Mouse (Mus musculus): ENCODE data around the gene Ppp1r8. TPM values are rescaled to one million over a fixed set of nuclear protein-coding genes. Genes with fewer than 3 reads are reported as not detected.
"Not testable (repeated sequence)": the region's sequence is repeated elsewhere in the genome, so short reads cannot be mapped to it uniquely, and the experiment has no call there.

Gene Ppp1r8
- polyA plus RNA-seq, 1 experiment from 2014 or later: 61.3 TPM

DNA sequence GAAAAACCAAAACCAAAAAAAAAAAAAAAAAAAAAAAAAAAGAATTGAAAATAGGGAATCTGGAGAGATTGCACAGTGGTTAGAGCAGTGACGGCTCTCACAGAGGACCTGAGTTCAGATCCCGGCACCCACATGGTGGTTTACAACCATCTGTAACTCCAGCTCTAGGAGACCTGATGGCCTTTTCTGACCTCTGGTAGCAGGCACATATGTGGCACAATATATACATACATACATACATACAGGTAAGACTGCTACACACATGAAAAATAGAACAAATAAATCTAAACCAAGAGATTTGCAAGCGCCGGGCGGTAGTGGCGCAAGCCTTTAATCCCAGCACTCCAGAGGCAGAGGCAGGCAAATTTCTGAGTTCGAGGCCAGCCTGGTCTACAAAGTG, 39.1 kb downstream of the Ppp1r8 start:
- no peak overlapping the region for H3K4me2 ChIP-seq (ENCODE audit: low read depth, low read length)
- no peaks in the 10 kb centered on the region for H3K4me1 ChIP-seq (ENCODE audit: control insufficient read depth, insufficient read depth, low read length)
- 94% methylated on average over 7 of the region's 7 CpGs for WGBS
- no peak overlapping the region for H3K4me3 ChIP-seq (ENCODE audit: low read depth, low read length)
- H3K27ac ChIP-seq (replicated peaks; ENCODE audit: low read depth, low read length): no peak overlapping the region
- H3K27me3 ChIP-seq (replicated peaks; ENCODE audit: control insufficient read depth, insufficient read depth, low read length): no peaks in the 10 kb centered on the region
- no peak for DNase-seq (ENCODE audit: low spot score)
- H3K36me3 ChIP-seq (ENCODE audit: control insufficient read depth, insufficient read depth, low read length): no peaks in the 10 kb centered on the region
- no peaks in the 10 kb centered on the region for H3K9me3 ChIP-seq (ENCODE audit: control insufficient read depth, low read length)
- no peak for ATAC-seq (ENCODE audit: low read depth)
- no peak overlapping the region for H3K9ac ChIP-seq (ENCODE audit: low read depth, low read length)

DNA sequence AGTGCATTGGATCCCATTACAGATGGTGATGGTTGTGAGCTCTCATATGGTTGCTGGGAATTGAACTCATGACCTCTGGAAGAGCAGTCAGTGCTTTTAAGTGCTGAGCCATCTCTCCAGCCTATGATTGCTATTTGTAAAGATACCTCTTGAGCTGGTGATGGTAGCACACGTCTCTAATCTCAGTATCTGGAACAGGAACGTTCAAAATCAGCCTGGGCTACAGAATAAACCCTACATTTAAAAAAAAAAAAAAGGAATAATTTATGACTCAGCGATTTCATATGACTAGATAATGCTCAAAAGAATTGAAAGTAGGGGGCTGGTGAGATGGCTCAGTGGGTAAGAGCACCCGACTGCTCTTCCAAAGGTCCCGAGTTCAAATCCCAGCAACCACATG, 39.8 kb downstream of the Ppp1r8 start:
- Histone ChIP-seq H3K27me3 (replicated peaks; ENCODE audit: control insufficient read depth, insufficient read depth, low read length) (no peaks in the 10 kb centered on the region), H3K27ac (replicated peaks; ENCODE audit: low read depth, low read length) (no peak overlapping the region), H3K4me3 (ENCODE audit: low read depth, low read length) (no peak overlapping the region), H3K9me3 (ENCODE audit: control insufficient read depth, low read length) (no peaks in the 10 kb centered on the region), H3K4me2 (ENCODE audit: low read depth, low read length) (no peak overlapping the region), H3K4me1 (ENCODE audit: control insufficient read depth, insufficient read depth, low read length) (no peaks in the 10 kb centered on the region), H3K36me3 (ENCODE audit: control insufficient read depth, insufficient read depth, low read length) (no peaks in the 10 kb centered on the region), H3K9ac (ENCODE audit: low read depth, low read length) (no peak overlapping the region)
- ATAC-seq (ENCODE audit: low read depth): no peak
- 92% methylated on average over 5 of the region's 5 CpGs for WGBS
- no peak for DNase-seq (ENCODE audit: low spot score)

DNA sequence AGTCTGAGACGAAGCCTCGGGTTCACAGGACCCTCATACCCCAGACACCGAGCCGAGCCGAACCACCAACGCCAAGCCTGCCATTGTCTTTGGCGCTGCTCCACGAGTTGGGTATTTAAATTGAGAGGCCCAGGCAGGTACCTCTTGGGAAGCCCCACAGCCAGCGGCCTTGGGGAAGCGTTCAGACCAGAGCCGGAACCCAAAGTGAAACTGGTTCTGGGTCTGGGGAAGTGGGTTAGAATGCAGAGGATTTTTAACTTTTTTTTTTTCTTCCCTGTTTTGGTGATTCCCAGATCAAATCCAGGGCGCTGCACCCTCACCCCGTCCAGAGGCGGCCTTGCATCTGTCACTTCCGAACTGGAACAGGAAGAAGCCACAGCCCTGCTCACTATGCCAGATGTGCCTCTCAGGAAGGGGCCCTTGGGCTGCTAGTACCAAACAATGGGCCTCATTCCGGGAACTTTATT, 40.8 kb downstream of the Ppp1r8 start:
- H3K36me3 ChIP-seq (ENCODE audit: control insufficient read depth, insufficient read depth, low read length): no peaks in the 10 kb centered on the region
- WGBS: 55% methylated on average over 16 of the region's 16 CpGs
- H3K9ac ChIP-seq (ENCODE audit: low read depth, low read length): no peak overlapping the region
- H3K4me1 ChIP-seq (ENCODE audit: control insufficient read depth, insufficient read depth, low read length): no peaks in the 10 kb centered on the region
- no peaks in the 10 kb centered on the region for H3K9me3 ChIP-seq (ENCODE audit: control insufficient read depth, low read length)
- H3K27me3 ChIP-seq (replicated peaks; ENCODE audit: control insufficient read depth, insufficient read depth, low read length): no peaks in the 10 kb centered on the region
- ATAC-seq (ENCODE audit: low read depth) (no peak), DNase-seq (ENCODE audit: low spot score) (peak; percentile 43)
- no peak overlapping the region for H3K4me3 ChIP-seq (ENCODE audit: low read depth, low read length)
- H3K27ac ChIP-seq (replicated peaks; ENCODE audit: low read depth, low read length): no peak overlapping the region
- H3K4me2 ChIP-seq (ENCODE audit: low read depth, low read length): no peak overlapping the region

DNA sequence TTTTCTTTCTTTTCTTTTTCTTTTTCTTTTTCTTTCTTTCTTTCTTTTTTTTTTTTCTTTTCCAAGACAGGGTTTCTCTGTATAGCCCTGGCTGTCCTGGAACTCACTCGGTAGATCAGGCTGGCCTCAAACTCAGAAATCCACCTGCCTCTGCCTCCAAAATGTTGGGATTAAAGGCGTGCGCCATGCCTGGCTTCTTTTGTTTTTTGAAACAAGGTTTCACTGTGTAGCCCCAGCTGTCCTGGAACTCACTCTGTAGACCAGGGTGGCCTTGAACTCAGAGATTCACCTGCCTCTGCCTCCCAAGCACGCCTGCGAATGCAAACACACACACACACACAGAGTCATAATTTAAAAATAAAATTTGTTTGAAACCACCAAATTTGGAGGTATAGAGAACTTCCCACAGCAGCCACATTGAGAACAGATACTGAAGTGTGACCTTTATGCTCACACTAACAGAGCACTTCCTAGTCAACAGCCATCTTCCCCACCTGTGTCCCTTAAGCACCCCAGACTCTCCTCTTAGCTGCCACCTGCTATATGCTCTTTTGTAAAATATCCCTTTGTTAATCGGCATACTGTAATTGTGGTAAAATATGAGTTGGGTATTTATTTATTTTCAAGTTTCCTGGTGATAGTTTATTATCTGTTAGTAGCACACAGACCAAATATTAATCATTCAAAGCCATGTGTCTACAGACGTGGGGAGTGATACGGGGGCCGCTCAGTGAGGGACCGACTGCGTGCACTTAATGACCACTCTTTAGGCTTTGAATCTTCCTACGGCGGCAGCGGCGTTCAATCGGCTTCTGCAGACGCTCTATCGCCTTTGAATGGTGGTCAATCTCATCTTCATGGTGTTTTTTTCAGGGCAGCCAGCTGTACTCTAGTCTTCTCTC, 41.5 kb downstream of the Ppp1r8 start:
- DNase-seq (ENCODE audit: low spot score): no peak
- Histone ChIP-seq H3K27ac (replicated peaks; ENCODE audit: low read depth, low read length) (no peak overlapping the region), H3K36me3 (ENCODE audit: control insufficient read depth, insufficient read depth, low read length) (no peaks in the 10 kb centered on the region), H3K9ac (ENCODE audit: low read depth, low read length) (no peak overlapping the region), H3K4me3 (ENCODE audit: low read depth, low read length) (no peak overlapping the region), H3K27me3 (replicated peaks; ENCODE audit: control insufficient read depth, insufficient read depth, low read length) (peaks cover 4% of the 10 kb centered on the region), H3K4me2 (ENCODE audit: low read depth, low read length) (no peak overlapping the region), H3K9me3 (ENCODE audit: control insufficient read depth, low read length) (no peaks in the 10 kb centered on the region), H3K4me1 (ENCODE audit: control insufficient read depth, insufficient read depth, low read length) (no peaks in the 10 kb centered on the region)
- no peak for ATAC-seq (ENCODE audit: low read depth)
- 87% methylated on average over 18 of the region's 18 CpGs for WGBS

DNA sequence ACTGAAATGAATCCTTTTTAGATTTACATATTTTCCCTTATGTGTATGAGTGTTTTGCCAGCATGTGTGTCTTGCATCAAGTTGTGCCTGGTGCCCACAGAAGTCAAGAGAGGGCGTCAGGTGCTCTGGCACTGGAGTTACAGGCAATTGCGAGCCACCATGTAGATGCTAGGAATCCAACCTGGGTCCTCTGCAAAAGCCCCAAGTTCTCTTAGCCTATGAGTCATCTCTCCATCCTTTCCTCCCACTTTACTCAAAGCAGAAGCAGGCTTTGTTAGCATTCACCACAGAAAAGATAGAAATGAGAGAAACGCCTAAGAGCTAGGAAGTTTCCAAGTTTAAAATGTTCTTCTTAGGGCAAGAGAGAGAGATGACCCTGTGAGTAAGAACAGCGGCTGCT, 43.1 kb downstream of the Ppp1r8 start:
- Histone ChIP-seq H3K4me1 (ENCODE audit: control insufficient read depth, insufficient read depth, low read length) (no peaks in the 10 kb centered on the region), H3K27me3 (replicated peaks; ENCODE audit: control insufficient read depth, insufficient read depth, low read length) (peaks cover 19% of the 10 kb centered on the region), H3K9me3 (ENCODE audit: control insufficient read depth, low read length) (no peaks in the 10 kb centered on the region), H3K4me3 (ENCODE audit: low read depth, low read length) (no peak overlapping the region), H3K9ac (ENCODE audit: low read depth, low read length) (no peak overlapping the region), H3K27ac (replicated peaks; ENCODE audit: low read depth, low read length) (no peak overlapping the region), H3K36me3 (ENCODE audit: control insufficient read depth, insufficient read depth, low read length) (no peaks in the 10 kb centered on the region), H3K4me2 (ENCODE audit: low read depth, low read length) (no peak overlapping the region)
- no peak for ATAC-seq (ENCODE audit: low read depth)
- 94% methylated on average over 4 of the region's 4 CpGs for WGBS
- DNase-seq (ENCODE audit: low spot score): no peak

DNA sequence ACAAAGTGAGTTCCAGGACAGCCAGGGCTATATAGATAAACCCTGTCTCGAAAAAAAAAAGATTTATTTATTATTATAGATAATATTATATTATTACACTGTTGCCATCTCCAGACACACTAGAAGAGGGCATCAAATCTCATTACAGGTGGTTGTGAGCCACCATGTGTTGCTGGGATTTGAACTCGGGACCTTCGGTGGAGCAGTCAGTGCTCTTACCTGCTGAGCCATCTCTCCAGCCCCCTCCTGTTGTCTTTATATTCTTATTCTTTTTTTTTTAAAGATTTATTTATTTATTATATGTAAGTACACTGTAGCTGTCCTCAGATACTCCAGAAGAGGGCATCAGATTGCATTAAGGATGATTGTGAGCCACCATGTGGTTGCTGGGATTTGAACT, 44.3 kb downstream of the Ppp1r8 start:
- not testable (repeated sequence) for DNase-seq (ENCODE audit: low spot score); H3K27ac ChIP-seq (replicated peaks; ENCODE audit: low read depth, low read length); H3K9ac ChIP-seq (ENCODE audit: low read depth, low read length); H3K4me2 ChIP-seq (ENCODE audit: low read depth, low read length); ATAC-seq (ENCODE audit: low read depth); H3K36me3 ChIP-seq (ENCODE audit: control insufficient read depth, insufficient read depth, low read length); H3K9me3 ChIP-seq (ENCODE audit: control insufficient read depth, low read length); H3K4me3 ChIP-seq (ENCODE audit: low read depth, low read length); H3K4me1 ChIP-seq (ENCODE audit: control insufficient read depth, insufficient read depth, low read length)
- WGBS: 78% methylated on average over 3 of the region's 3 CpGs
- H3K27me3 ChIP-seq (replicated peaks; ENCODE audit: control insufficient read depth, insufficient read depth, low read length): peaks cover 23% of the 10 kb centered on the region

DNA sequence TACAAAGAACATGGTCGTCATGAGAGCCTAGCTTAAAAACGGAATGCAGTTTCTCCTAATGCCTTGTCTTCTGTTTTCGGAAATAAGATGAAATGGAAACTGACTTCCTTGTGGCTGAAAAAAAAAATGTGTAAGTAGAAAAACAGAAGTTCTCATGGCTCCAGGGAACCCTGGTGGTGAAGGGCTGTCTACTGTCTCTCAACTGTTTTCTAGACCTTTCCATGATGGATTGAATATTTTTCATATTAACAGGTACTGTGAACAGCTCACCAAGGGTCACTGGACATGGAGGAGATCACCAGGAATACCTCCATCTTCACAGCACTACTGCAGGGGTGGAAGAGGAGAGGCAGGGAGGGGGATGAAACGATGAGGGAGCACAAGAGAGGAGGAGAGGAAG, 44.9 kb downstream of the Ppp1r8 start:
- ATAC-seq (ENCODE audit: low read depth): no peak
- DNase-seq (ENCODE audit: low spot score): no peak
- H3K4me3 ChIP-seq (ENCODE audit: low read depth, low read length): no peak overlapping the region
- WGBS: 62% methylated on average over 4 of the region's 4 CpGs
- no peaks in the 10 kb centered on the region for H3K9me3 ChIP-seq (ENCODE audit: control insufficient read depth, low read length)
- no peak overlapping the region for H3K4me2 ChIP-seq (ENCODE audit: low read depth, low read length)
- no peak overlapping the region for H3K9ac ChIP-seq (ENCODE audit: low read depth, low read length)
- no peak overlapping the region for H3K27ac ChIP-seq (replicated peaks; ENCODE audit: low read depth, low read length)
- H3K4me1 ChIP-seq (ENCODE audit: control insufficient read depth, insufficient read depth, low read length): no peaks in the 10 kb centered on the region
- no peaks in the 10 kb centered on the region for H3K36me3 ChIP-seq (ENCODE audit: control insufficient read depth, insufficient read depth, low read length)
- peaks cover 23% of the 10 kb centered on the region for H3K27me3 ChIP-seq (replicated peaks; ENCODE audit: control insufficient read depth, insufficient read depth, low read length)

DNA sequence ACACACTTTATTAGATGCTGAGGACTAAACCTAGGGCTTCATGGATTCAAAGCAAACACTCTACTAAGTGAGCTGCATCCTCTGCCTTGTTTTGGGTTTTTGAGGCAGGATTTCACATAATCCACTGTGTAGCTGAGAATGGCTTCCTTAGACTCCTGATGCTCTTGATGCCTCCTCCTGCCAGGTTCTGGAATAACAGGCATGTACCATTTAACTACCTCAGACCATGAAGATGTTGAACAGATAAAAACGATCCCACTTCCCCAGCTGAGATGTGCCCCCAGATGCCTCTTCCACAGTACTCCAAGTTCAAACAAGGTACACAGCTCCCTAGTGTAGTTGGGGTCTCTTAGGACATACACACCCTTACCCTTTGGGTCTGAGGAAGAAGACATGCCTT, 45.5 kb downstream of the Ppp1r8 start:
- Histone ChIP-seq H3K9ac (ENCODE audit: low read depth, low read length) (no peak overlapping the region), H3K4me2 (ENCODE audit: low read depth, low read length) (no peak overlapping the region), H3K4me1 (ENCODE audit: control insufficient read depth, insufficient read depth, low read length) (no peaks in the 10 kb centered on the region), H3K4me3 (ENCODE audit: low read depth, low read length) (no peak overlapping the region), H3K9me3 (ENCODE audit: control insufficient read depth, low read length) (no peaks in the 10 kb centered on the region), H3K36me3 (ENCODE audit: control insufficient read depth, insufficient read depth, low read length) (no peaks in the 10 kb centered on the region), H3K27me3 (replicated peaks; ENCODE audit: control insufficient read depth, insufficient read depth, low read length) (peaks cover 23% of the 10 kb centered on the region), H3K27ac (replicated peaks; ENCODE audit: low read depth, low read length) (no peak overlapping the region)
- no peak for DNase-seq (ENCODE audit: low spot score)
- no peak for ATAC-seq (ENCODE audit: low read depth)
- 95% methylated on average over 1 of the region's 1 CpGs for WGBS
